Mouse (Mus musculus) left cerebral cortex, postnatal 25 days (tissue): ENCODE results near the gene Tnfaip6. TPM values are rescaled to one million over a fixed set of nuclear protein-coding genes. Genes with fewer than 3 reads are reported as not detected.

Experiments
- total RNA-seq, 2 experiments: library from RNA; stranded (reverse); gene quantifications; 2 replicates each; pipeline ENCODE4 v1.2.3; 2021

Gene Tnfaip6
- total RNA-seq, 2 experiments from 2014 or later: 4.6 to 5.2 TPM

Other genes with a start within 250 kb of the Tnfaip6 start
- gene Rbm43, start 102.8 kb upstream of the Tnfaip6 start, total RNA-seq: 10 to 100 TPM; 15.2 to 16.5 TPM
- 1 to 10 TPM; 1.1 to 2.4 TPM for gene Nmi, start 64.5 kb upstream of the Tnfaip6 start, total RNA-seq
- 10 to 100 TPM; 28.0 to 30.3 TPM for gene Rif1, start 34.8 kb downstream of the Tnfaip6 start, total RNA-seq